Comparison of ENCODE assay signal across 12 mouse cellular contexts in the genomic region with DNA sequence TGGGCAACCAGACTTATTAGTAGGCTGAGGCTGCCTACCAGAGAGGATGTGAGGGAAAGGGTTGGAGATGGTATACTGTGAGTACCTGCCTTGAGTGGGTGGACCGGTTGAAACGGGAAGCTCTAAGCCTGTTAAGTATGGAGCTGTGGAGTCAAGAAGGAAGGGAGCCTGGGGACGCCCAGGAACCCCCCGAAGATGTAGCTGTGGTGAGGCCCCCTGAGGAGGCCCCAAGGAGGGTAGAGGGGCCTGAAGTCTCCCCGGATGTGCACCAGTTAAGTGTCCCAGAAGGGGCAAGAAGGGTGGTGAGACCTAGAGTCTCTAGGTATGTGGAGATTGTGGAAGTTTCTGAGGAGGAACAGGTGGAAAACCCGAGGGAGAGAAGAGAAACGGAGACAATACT. TPM values are rescaled to one million over a fixed set of nuclear protein-coding genes. Genes with fewer than 3 reads are reported as not detected.
A peak's percentile ranks its signal among the peaks of the same experiment; 100 is the strongest.
DNase-seq lines count a peak whose midpoint lies in the region; ATAC-seq lines count a peak whose summit lies in the region.
"Had no signal": no experiment of that assay in that cellular context is flagged by ENCODE, and none has a peak within 500 bp of the region (broad histone marks: within the 10 kb centered on the region; RNA-seq: fewer than 3 reads in every experiment).

No protein-coding gene starts in this region.

- no peak for DNase-seq in kidney, adult 18-20 months
- no peak for DNase-seq in spleen, postnatal 14 days (ENCODE audit: low spot score in 2 of 2)
- DNase-seq in frontal cortex, postnatal 10 days (ENCODE audit: low spot score in 2 of 2): no peak
- DNase-seq: B cell, adult 2 months had no signal

- 0 out of 2 replicates have a peak, but pooled peaks have one; percentile 35 for ATAC-seq in forebrain, embryonic 15.5 days (replicated peaks)
- no peak for ATAC-seq in forebrain, embryonic 16.5 days
- ATAC-seq in kidney, embryonic 15.5 days (replicated peaks; ENCODE audit: low FRiP score): 0 out of 2 replicates have a peak, but pooled peaks have one; percentile 17
- no peak for ATAC-seq in embryonic facial prominence, embryonic 15.5 days (ENCODE audit: insufficient number of reproducible peaks, low FRiP score, low TSS enrichment, low read depth)
- no peak for ATAC-seq in midbrain, embryonic 15.5 days (replicated peaks)
- ATAC-seq: activated CD4-positive, CD25-positive, alpha-beta regulatory T cell, adult 4 months had no signal

- H3K4me3 ChIP-seq in forebrain, embryonic 15.5 days: no peak overlapping the region
- H3K4me3 ChIP-seq in forebrain, embryonic 16.5 days (replicated peaks; ENCODE audit: low read length): no peak overlapping the region
- no peak overlapping the region for H3K4me3 ChIP-seq in kidney, embryonic 15.5 days (replicated peaks)
- H3K4me3 ChIP-seq in embryonic facial prominence, embryonic 15.5 days (replicated peaks): no peak overlapping the region
- H3K4me3 ChIP-seq in midbrain, embryonic 15.5 days: no peak overlapping the region

- H3K9me3 ChIP-seq in forebrain, embryonic 15.5 days: no peaks in the 10 kb centered on the region
- H3K9me3 ChIP-seq in forebrain, embryonic 16.5 days (ENCODE audit: control insufficient read depth, low read length): no peaks in the 10 kb centered on the region
- no peaks in the 10 kb centered on the region for H3K9me3 ChIP-seq in kidney, embryonic 15.5 days (replicated peaks)
- H3K9me3 ChIP-seq in embryonic facial prominence, embryonic 15.5 days (replicated peaks): no peaks in the 10 kb centered on the region
- H3K9me3 ChIP-seq in midbrain, embryonic 15.5 days: no peaks in the 10 kb centered on the region

- H3K36me3 ChIP-seq in forebrain, embryonic 15.5 days: no peaks in the 10 kb centered on the region
- H3K36me3 ChIP-seq in forebrain, embryonic 16.5 days (ENCODE audit: control insufficient read depth, insufficient read depth): no peaks in the 10 kb centered on the region
- no peaks in the 10 kb centered on the region for H3K36me3 ChIP-seq in kidney, embryonic 15.5 days
- H3K36me3 ChIP-seq in embryonic facial prominence, embryonic 15.5 days: no peaks in the 10 kb centered on the region
- no peaks in the 10 kb centered on the region for H3K36me3 ChIP-seq in midbrain, embryonic 15.5 days (replicated peaks)
- H3K36me3 ChIP-seq: G1E had no signal

- H3K4me2 ChIP-seq in forebrain, embryonic 15.5 days (replicated peaks): no peak overlapping the region
- H3K4me2 ChIP-seq in forebrain, embryonic 16.5 days (ENCODE audit: low read length): no peak overlapping the region; the same call in 1 of the 2 replicates
- H3K4me2 ChIP-seq in kidney, embryonic 15.5 days: peak overlapping the region; percentile 88
- peak overlapping the region; percentile 75; the same call in 1 of the 2 replicates for H3K4me2 ChIP-seq in embryonic facial prominence, embryonic 15.5 days (replicated peaks)
- H3K4me2 ChIP-seq in midbrain, embryonic 15.5 days: peak overlapping the region; percentile 85; the same call in 1 of the 2 replicates

- no peak overlapping the region for H3K9ac ChIP-seq in forebrain, embryonic 15.5 days (replicated peaks)
- H3K9ac ChIP-seq in forebrain, embryonic 16.5 days (replicated peaks; ENCODE audit: low read depth, low read length): no peak overlapping the region
- H3K9ac ChIP-seq in kidney, embryonic 15.5 days: no peak overlapping the region
- no peak overlapping the region for H3K9ac ChIP-seq in embryonic facial prominence, embryonic 15.5 days
- H3K9ac ChIP-seq in midbrain, embryonic 15.5 days: no peak overlapping the region

- 0 out of 2 replicates have a peak, but pooled peaks cover 4% of the 10 kb centered on the region for H3K27me3 ChIP-seq in forebrain, embryonic 15.5 days
- H3K27me3 ChIP-seq in forebrain, embryonic 16.5 days (replicated peaks; ENCODE audit: control insufficient read depth, insufficient read depth, low read length): no peaks in the 10 kb centered on the region; the same call in 1 of the 2 replicates
- H3K27me3 ChIP-seq in kidney, embryonic 15.5 days: peaks cover 25% of the 10 kb centered on the region
- 0 out of 2 replicates have a peak, but pooled peaks cover 8% of the 10 kb centered on the region for H3K27me3 ChIP-seq in embryonic facial prominence, embryonic 15.5 days
- H3K27me3 ChIP-seq in midbrain, embryonic 15.5 days (replicated peaks): no peaks in the 10 kb centered on the region; the same call in 1 of the 2 replicates

- H3K27ac ChIP-seq in forebrain, embryonic 15.5 days (replicated peaks): no peak overlapping the region
- no peak overlapping the region for H3K27ac ChIP-seq in forebrain, embryonic 16.5 days (ENCODE audit: low read length)
- H3K27ac ChIP-seq in kidney, embryonic 15.5 days: no peak overlapping the region
- H3K27ac ChIP-seq in embryonic facial prominence, embryonic 15.5 days (replicated peaks): no peak overlapping the region
- H3K27ac ChIP-seq in midbrain, embryonic 15.5 days: no peak overlapping the region

- peaks cover 9% of the 10 kb centered on the region for H3K4me1 ChIP-seq in forebrain, embryonic 15.5 days
- peaks cover 3% of the 10 kb centered on the region; the same call in 1 of the 2 replicates for H3K4me1 ChIP-seq in forebrain, embryonic 16.5 days (replicated peaks; ENCODE audit: control insufficient read depth, insufficient read depth, low read length)
- H3K4me1 ChIP-seq in kidney, embryonic 15.5 days: peaks cover 12% of the 10 kb centered on the region
- 0 out of 2 replicates have a peak, but pooled peaks cover 9% of the 10 kb centered on the region for H3K4me1 ChIP-seq in embryonic facial prominence, embryonic 15.5 days
- H3K4me1 ChIP-seq in midbrain, embryonic 15.5 days: peaks cover 4% of the 10 kb centered on the region; the same call in 1 of the 2 replicates

- 82% methylated on average over 7 of the region's 7 CpGs for WGBS in forebrain, embryonic 15.5 days
- 78% methylated on average over 7 of the region's 7 CpGs for WGBS in forebrain, embryonic 16.5 days
- WGBS in kidney, embryonic 15.5 days: 76% methylated on average over 7 of the region's 7 CpGs
- WGBS in embryonic facial prominence, embryonic 15.5 days: 75% methylated on average over 7 of the region's 7 CpGs
- WGBS in midbrain, embryonic 15.5 days: 79% methylated on average over 7 of the region's 7 CpGs

RNA-seq across cellular contexts. Expression of a gene that starts 0.7 kb away (rescaled TPM):
- 0.33 and 0.46 TPM in 2 replicates for polyA plus RNA-seq in forebrain, embryonic 15.5 days (2015; fragmentation: Nextera tagmentation; extraction: Ambion mirVana)
- 0.20 and 0.47 TPM in 2 replicates for polyA plus RNA-seq in forebrain, embryonic 16.5 days (2015; fragmentation: Nextera tagmentation; extraction: Ambion mirVana)
- 0.48 and 0.58 TPM in 2 replicates for polyA plus RNA-seq in kidney, embryonic 15.5 days (2015; fragmentation: Nextera tagmentation; extraction: Ambion mirVana)
- polyA plus RNA-seq in embryonic facial prominence, embryonic 15.5 days (2015; fragmentation: Nextera tagmentation; extraction: Ambion mirVana): 0.67 and 0.68 TPM in 2 replicates
- polyA plus RNA-seq in midbrain, embryonic 15.5 days (2015; fragmentation: Nextera tagmentation; extraction: Ambion mirVana): 1.2 and 1.6 TPM in 2 replicates
- polyA plus RNA-seq: activated CD4-positive, CD25-positive, alpha-beta regulatory T cell, adult 4 months; G1E; liver, embryonic 16.5 days had no signal

Comparison
In these comparisons a context has a peak if more than half of its experiments do, and no peak if none do; other contexts are left out.
1. ATAC-seq: peak in forebrain, embryonic 15.5 days (single experiment) and kidney, embryonic 15.5 days (single experiment); none in forebrain, embryonic 16.5 days (single experiment), embryonic facial prominence, embryonic 15.5 days (single experiment) and midbrain, embryonic 15.5 days (single experiment).
2. H3K4me2 ChIP-seq: peak in kidney, embryonic 15.5 days (single experiment), embryonic facial prominence, embryonic 15.5 days (single experiment) and midbrain, embryonic 15.5 days (single experiment); none in forebrain, embryonic 15.5 days (single experiment) and forebrain, embryonic 16.5 days (single experiment).